Mouse (Mus musculus) cortical plate, adult 2 months (tissue): Measurements from ENCODE around the gene Lrch3. TPM values are rescaled to one million over a fixed set of nuclear protein-coding genes. Genes with fewer than 3 reads are reported as not detected.

Experiments
- H3K27ac ChIP-seq: fragments of 200-500 bp; 2 replicates; pipeline ENCODE4 v1.5.1; 2012; ENCODE audit warnings: low read length, control low read depth, inconsistent platforms; ENCODE audit not compliant: insufficient read depth
- H3K4me1 ChIP-seq: fragments of 200-500 bp; 2 replicates; pipeline ENCODE4 v1.6.1; 2011; ENCODE audit warnings: low read length; ENCODE audit not compliant: control insufficient read depth, insufficient read depth
- H3K4me3 ChIP-seq: fragments of 200-500 bp; 2 replicates; pipeline ENCODE4 v1.5.1; 2011; ENCODE audit warnings: mild to moderate bottlenecking, low read length, control low read depth; ENCODE audit not compliant: insufficient read depth
- CTCF ChIP-seq: fragments of 200-500 bp; IDR thresholded peaks from 2 replicates; pipeline ENCODE4 v1.5.1; 2011; ENCODE audit warnings: mild to moderate bottlenecking, control low read depth, low read length; ENCODE audit not compliant: insufficient read depth; ENCODE audit errors: extremely low read depth
- POLR2A ChIP-seq: fragments of 200-500 bp; IDR thresholded peaks from 2 replicates; pipeline ENCODE4 v1.6.1; 2011; ENCODE audit warnings: mild to moderate bottlenecking, low read length, control low read depth; ENCODE audit not compliant: insufficient read depth; ENCODE audit errors: extremely low read depth
- polyA plus RNA-seq: library from polyadenylated mRNA; depleted of rRNA; stranded (reverse); fragments of >200 nt; gene quantifications from 2 replicates; pipeline ENCODE4 v1.2.3, GENCODE M21; 2012

Lrch3 gene
- polyA plus RNA-seq, 1 experiment = 31.7 TPM

GRCm38 (mm10) chr16:32878157-32878598, 35.7 kb upstream of the Lrch3 start:
- TF ChIP-seq POLR2A = no peak
- TF ChIP-seq CTCF = no peak

GRCm38 (mm10) chr16:32878972-32879926, 34.7 kb upstream of the Lrch3 start:
- TF ChIP-seq CTCF (no peak), POLR2A (no peak)

More at GRCm38 (mm10) chr16:32878157-32878598, 35.7 kb upstream of the Lrch3 start:
- Histone ChIP-seq H3K27ac (peak overlapping the region; percentile 64; the same call in 1 of the 2 replicates), H3K4me1 (peaks cover 8% of the 10 kb centered on the region), H3K4me3 (peak overlapping the region; percentile 88)

GRCm38 (mm10) chr16:32881538-32881937, 32.4 kb upstream of the Lrch3 start:
- no peak overlapping the region for H3K4me3 ChIP-seq
- peaks cover 8% of the 10 kb centered on the region for H3K4me1 ChIP-seq
- no peak overlapping the region for H3K27ac ChIP-seq
- TF ChIP-seq CTCF (no peak), POLR2A (no peak)

More at GRCm38 (mm10) chr16:32878972-32879926, 34.7 kb upstream of the Lrch3 start:
- no peak overlapping the region for H3K27ac ChIP-seq
- peaks cover 8% of the 10 kb centered on the region for H3K4me1 ChIP-seq
- H3K4me3 ChIP-seq = peak overlapping the region; percentile 88; the same call in 1 of the 2 replicates

GRCm38 (mm10) chr16:32887996-32888395, 25.9 kb upstream of the Lrch3 start:
- TF ChIP-seq POLR2A (no peak), CTCF (peak; percentile 27; the same call in 1 of the 2 replicates)
- no peak overlapping the region for H3K4me3 ChIP-seq
- H3K27ac ChIP-seq = no peak overlapping the region
- no peaks in the 10 kb centered on the region for H3K4me1 ChIP-seq

- Histone ChIP-seq H3K4me3 (no peak overlapping the region), H3K4me1 (no peaks in the 10 kb centered on the region), H3K27ac (no peak overlapping the region)
- TF ChIP-seq POLR2A = no peak
- TF ChIP-seq CTCF = no peak
These were observed 24.0 kb upstream of the Lrch3 start for GRCm38 (mm10) chr16:32889881-32890280.

GRCm38 (mm10) chr16:32896126-32896525, 17.8 kb upstream of the Lrch3 start:
- Histone ChIP-seq H3K4me1 (no peaks in the 10 kb centered on the region), H3K27ac (no peak overlapping the region), H3K4me3 (no peak overlapping the region)
- TF ChIP-seq POLR2A (no peak), CTCF (no peak)

- H3K4me3 ChIP-seq = no peak overlapping the region
- H3K27ac ChIP-seq = no peak overlapping the region
- TF ChIP-seq CTCF = no peak
- H3K4me1 ChIP-seq = no peaks in the 10 kb centered on the region
These were observed 12.4 kb upstream of the Lrch3 start for GRCm38 (mm10) chr16:32901360-32902050.

GRCm38 (mm10) chr16:32902051-32902428, 11.9 kb upstream of the Lrch3 start:
- H3K4me3 ChIP-seq = no peak overlapping the region
- H3K4me1 ChIP-seq = no peaks in the 10 kb centered on the region
- TF ChIP-seq CTCF = no peak
- TF ChIP-seq POLR2A = no peak
- no peak overlapping the region for H3K27ac ChIP-seq

GRCm38 (mm10) chr16:32906186-32906585, 7.7 kb upstream of the Lrch3 start:
- no peak overlapping the region for H3K27ac ChIP-seq
- TF ChIP-seq POLR2A (no peak), CTCF (no peak)
- no peaks in the 10 kb centered on the region for H3K4me1 ChIP-seq
- no peak overlapping the region for H3K4me3 ChIP-seq

GRCm38 (mm10) chr16:32906727-32907126, 7.2 kb upstream of the Lrch3 start:
- no peak overlapping the region for H3K27ac ChIP-seq
- no peak overlapping the region for H3K4me3 ChIP-seq
- H3K4me1 ChIP-seq = no peaks in the 10 kb centered on the region
- TF ChIP-seq CTCF (no peak), POLR2A (no peak)
